Mouse (Mus musculus) left cerebral cortex, adult 2 months (tissue): ENCODE measurements around the gene Fndc7. TPM values are rescaled to one million over a fixed set of nuclear protein-coding genes. Genes with fewer than 3 reads are reported as not detected.
"Not testable (repeated sequence)": the region's sequence is repeated elsewhere in the genome, so short reads cannot be mapped to it uniquely, and the experiment has no call there.

Source experiments
- DNase-seq, 2 experiments: peaks; one replicate each; pipeline ENCODE4 v3.0.0; 2021 to 2022; ENCODE audit warnings: low spot score in 2 of 2, mixed read lengths in 1 of 2; ENCODE audit errors: extremely low spot score in 1 of 2
- H3K27ac ChIP-seq: fragments of 200-600 bp; 2 replicates; pipeline ENCODE4 v1.8.1; 2022
- H3K4me3 ChIP-seq: fragments of 200-600 bp; 2 replicates; pipeline ENCODE4 v1.8.1; 2022
- CTCF ChIP-seq: fragments of 200-600 bp; IDR thresholded peaks from 2 replicates; pipeline ENCODE4 v1.8.1; 2022; ENCODE audit warnings: antibody characterized with exemption, mild to moderate bottlenecking, moderate library complexity
- intact Hi-C: fragments of 180-260 bp; cut with DNase I; formaldehyde crosslinking; loops from one replicate; pipeline ENCODE4 v1.15.1; 2025
- total RNA-seq, 2 experiments: library from RNA; stranded (reverse); gene quantifications; 2 replicates each; pipeline ENCODE4 v1.2.3; 2021

Gene Fndc7
- total RNA-seq, 2 experiments from 2014 or later, result 0.26 TPM; not detected in 1

GRCm38 (mm10) chr3:108886934-108887617 lies 2.7 kb downstream of the Fndc7 start:
- no peak overlapping the region for H3K27ac ChIP-seq
- no peak overlapping the region for H3K4me3 ChIP-seq
- intact Hi-C loops, result no loop called here
- no peak for DNase-seq
- TF ChIP-seq CTCF, result no peak

GRCm38 (mm10) chr3:108885686-108886530 lies 3.9 kb downstream of the Fndc7 start:
- DNase-seq, result no peak
- H3K4me3 ChIP-seq, result no peak overlapping the region
- intact Hi-C loops, result no loop called here
- TF ChIP-seq CTCF, result no peak
- no peak overlapping the region for H3K27ac ChIP-seq

GRCm38 (mm10) chr3:108884706-108885289 lies 5.0 kb downstream of the Fndc7 start:
- intact Hi-C loops, result no loop called here
- no peak for DNase-seq
- no peak overlapping the region for H3K4me3 ChIP-seq
- H3K27ac ChIP-seq, result no peak overlapping the region
- TF ChIP-seq CTCF, result no peak

GRCm38 (mm10) chr3:108883067-108883466 lies 6.7 kb downstream of the Fndc7 start:
- DNase-seq, result no peak
- intact Hi-C loops, result no loop called here
- Histone ChIP-seq H3K27ac (no peak overlapping the region; the same call in 1 of the 2 replicates), H3K4me3 (no peak overlapping the region)
- TF ChIP-seq CTCF, result no peak

GRCm38 (mm10) chr3:108881873-108882272 lies 7.9 kb downstream of the Fndc7 start:
- intact Hi-C loops, result loop anchor here (1.0 kb wide), 1 partner anchor 27 kb away; no protein-coding TSS in a partner anchor
- not testable (repeated sequence) for DNase-seq, H3K4me3 ChIP-seq, H3K27ac ChIP-seq

- H3K27ac ChIP-seq, result peak overlapping the region; percentile 50; the same call in 1 of the 2 replicates
- peak; percentile 28 to 40 for DNase-seq
- intact Hi-C loops, result no loop called here
- no peak overlapping the region for H3K4me3 ChIP-seq
- TF ChIP-seq CTCF, result no peak
Measured at GRCm38 (mm10) chr3:108880544-108881507, 9.0 kb downstream of the Fndc7 start.

GRCm38 (mm10) chr3:108879836-108880435 lies 9.9 kb downstream of the Fndc7 start:
- H3K4me3 ChIP-seq, result no peak overlapping the region
- intact Hi-C loops, result loop anchor here (1.0 kb wide), 1 partner anchor 20 kb away; no protein-coding TSS in a partner anchor
- no peak overlapping the region for H3K27ac ChIP-seq
- no peak for TF ChIP-seq CTCF
- DNase-seq, result no peak

- no peak overlapping the region for H3K4me3 ChIP-seq
- no peak overlapping the region for H3K27ac ChIP-seq
- no peak for DNase-seq
- no peak for TF ChIP-seq CTCF
- intact Hi-C loops, result loop anchor here (1.0 kb wide), 1 partner anchor 19 kb away; no protein-coding TSS in a partner anchor
Measured at GRCm38 (mm10) chr3:108879129-108879528, 10.7 kb downstream of the Fndc7 start.

GRCm38 (mm10) chr3:108870631-108871030 lies 19.2 kb downstream of the Fndc7 start:
- Histone ChIP-seq H3K27ac (no peak overlapping the region), H3K4me3 (no peak overlapping the region)
- no peak for TF ChIP-seq CTCF
- DNase-seq, result no peak
- intact Hi-C loops, result no loop called here

- no peak overlapping the region for H3K27ac ChIP-seq
- no peak overlapping the region for H3K4me3 ChIP-seq
- intact Hi-C loops, result no loop called here
- no peak for DNase-seq
- no peak for TF ChIP-seq CTCF
Measured at GRCm38 (mm10) chr3:108867449-108867848, 22.4 kb downstream of the Fndc7 start.

GRCm38 (mm10) chr3:108865676-108866075 lies 24.1 kb downstream of the Fndc7 start:
- Histone ChIP-seq H3K27ac (no peak overlapping the region), H3K4me3 (no peak overlapping the region)
- intact Hi-C loops, result no loop called here
- DNase-seq, result no peak
- no peak for TF ChIP-seq CTCF
